9 mouse cellular contexts compared by ENCODE assay signal in the genomic region with DNA sequence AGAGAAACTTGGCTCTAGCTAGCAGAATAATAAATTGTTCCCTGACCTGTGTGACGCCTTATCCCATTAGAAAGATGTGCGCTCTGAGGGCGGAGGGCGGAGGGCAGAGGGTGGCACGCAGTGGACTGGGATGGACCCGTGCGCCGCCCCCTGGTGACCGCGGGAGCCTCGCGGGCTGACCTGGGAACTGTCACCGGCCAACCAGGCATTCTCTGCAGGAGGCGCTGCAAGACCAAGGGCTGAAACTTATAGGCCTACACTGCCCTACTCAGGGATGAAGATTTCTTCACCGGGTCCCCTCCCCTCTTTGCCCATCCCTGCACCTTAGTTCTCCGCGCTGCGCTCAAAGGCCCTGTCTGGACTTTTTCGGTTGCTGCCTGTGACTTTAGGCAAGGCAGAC.
A peak's percentile ranks its signal among the peaks of the same experiment; 100 is the strongest.
DNase-seq lines count a peak whose midpoint lies in the region; ATAC-seq and TF ChIP-seq lines count a peak whose summit lies in the region.
"Had no signal": no experiment of that assay in that cellular context is flagged by ENCODE, and none has a peak within 500 bp of the region (broad histone marks: within the 10 kb centered on the region; RNA-seq: fewer than 3 reads in every experiment).

No protein-coding gene starts in this region.

- H3K27ac ChIP-seq in embryonic facial prominence, embryonic 14.5 days (replicated peaks; ENCODE audit: low read depth, low read length), result no peak overlapping the region
- H3K27ac ChIP-seq in limb, embryonic 14.5 days (replicated peaks; ENCODE audit: low read depth, low read length), result no peak overlapping the region

- DNase-seq in heart, postnatal 14 days, result peak; percentile 7 to 8
- no peak for DNase-seq in heart, adult 18-20 months
- peak; percentile 4 for DNase-seq in ES-CJ7 (ENCODE audit: low read depth, low spot score)
- no peak for DNase-seq in embryonic facial prominence, embryonic 14.5 days (ENCODE audit: low spot score)
- DNase-seq in limb, embryonic 14.5 days (ENCODE audit: low spot score), result no peak
- DNase-seq in right cerebral cortex, postnatal 14 days, result no peak
- DNase-seq in frontal cortex, postnatal 10 days (ENCODE audit: low spot score in 2 of 2), result no peak
- DNase-seq in left cerebral cortex, postnatal 25 days (ENCODE audit: low spot score in 2 of 2), result no peak
- DNase-seq: heart, adult 11 months had no signal

- H3K27me3 ChIP-seq in embryonic facial prominence, embryonic 14.5 days (replicated peaks; ENCODE audit: control insufficient read depth, insufficient read depth, low read length), result peaks cover 7% of the 10 kb centered on the region; the same call in 1 of the 2 replicates
- no peaks in the 10 kb centered on the region for H3K27me3 ChIP-seq in limb, embryonic 14.5 days (ENCODE audit: control insufficient read depth, insufficient read depth, low read length)

- H3K4me3 ChIP-seq in embryonic facial prominence, embryonic 14.5 days (ENCODE audit: low read depth, low read length), result no peak overlapping the region
- no peak overlapping the region for H3K4me3 ChIP-seq in limb, embryonic 14.5 days (replicated peaks; ENCODE audit: low read length)

- no peaks in the 10 kb centered on the region for H3K4me1 ChIP-seq in embryonic facial prominence, embryonic 14.5 days (ENCODE audit: control insufficient read depth, insufficient read depth, low read length)
- H3K4me1 ChIP-seq in limb, embryonic 14.5 days (ENCODE audit: control insufficient read depth, insufficient read depth, low read length), result no peaks in the 10 kb centered on the region

- no peaks in the 10 kb centered on the region for H3K36me3 ChIP-seq in embryonic facial prominence, embryonic 14.5 days (ENCODE audit: control insufficient read depth, insufficient read depth, low read length)
- no peaks in the 10 kb centered on the region for H3K36me3 ChIP-seq in limb, embryonic 14.5 days (ENCODE audit: control insufficient read depth, insufficient read depth, low read length)

- no peak for TF ChIP-seq POLR2A in limb, embryonic 14.5 days (IDR thresholded peaks at IDR 0.05; ENCODE audit: borderline replicate concordance, extremely low read depth, insufficient read depth, insufficient read length)

- ATAC-seq in embryonic facial prominence, embryonic 14.5 days (ENCODE audit: low read depth), result peak; percentile 51
- ATAC-seq in limb, embryonic 14.5 days (ENCODE audit: low FRiP score, low read depth), result no peak; the same call in 1 of the 2 replicates

- H3K9ac ChIP-seq in embryonic facial prominence, embryonic 14.5 days (ENCODE audit: low read depth, low read length), result no peak overlapping the region
- no peak overlapping the region for H3K9ac ChIP-seq in limb, embryonic 14.5 days (ENCODE audit: low read depth, low read length, severe bottlenecking)

- no peaks in the 10 kb centered on the region for H3K9me3 ChIP-seq in embryonic facial prominence, embryonic 14.5 days (ENCODE audit: control insufficient read depth, low read length)
- H3K9me3 ChIP-seq in limb, embryonic 14.5 days (ENCODE audit: control insufficient read depth, low read length), result no peaks in the 10 kb centered on the region

- intact Hi-C loops in heart, postnatal 14 days (cut with DNase I), result no loop called here
- intact Hi-C loops in left cerebral cortex, postnatal 25 days (cut with DNase I), result no loop called here

- H3K4me2 ChIP-seq in embryonic facial prominence, embryonic 14.5 days (ENCODE audit: low read depth, low read length), result no peak overlapping the region
- H3K4me2 ChIP-seq in limb, embryonic 14.5 days (replicated peaks; ENCODE audit: low read depth, low read length, severe bottlenecking), result 0 out of 2 replicates have a peak overlapping the region, but pooled peaks have one; percentile 11

- WGBS in embryonic facial prominence, embryonic 14.5 days, result 13% methylated on average over 13 of the region's 19 CpGs
- 11% methylated on average over 19 of the region's 19 CpGs for WGBS in limb, embryonic 14.5 days

Comparison
In these comparisons a context has a peak if more than half of its experiments do, and no peak if none do; other contexts are left out.
1. DNase-seq: peak in heart, postnatal 14 days (2 of 2) and ES-CJ7 (single experiment); none in heart, adult 18-20 months (0 of 2), embryonic facial prominence, embryonic 14.5 days (single experiment), limb, embryonic 14.5 days (single experiment), right cerebral cortex, postnatal 14 days (single experiment), frontal cortex, postnatal 10 days (0 of 2) and left cerebral cortex, postnatal 25 days (0 of 2).